Mouse (Mus musculus): ENCODE results near the gene Tmem50a. TPM values are rescaled to one million over a fixed set of nuclear protein-coding genes. Genes with fewer than 3 reads are reported as not detected.
A peak's percentile ranks its signal among the peaks of the same experiment; 100 is the strongest.

Tmem50a gene
- polyA plus RNA-seq, 2 experiments = 44.2 to 65.1 TPM

GRCm38 (mm10) chr4:134868065-134868464 is 46.8 kb downstream of the Tmem50a start:
- Histone ChIP-seq H3K9me3 (ENCODE audit: control insufficient read depth, low read length) (no peaks in the 10 kb centered on the region), H3K9ac (replicated peaks) (peak overlapping the region; percentile 92), H3K36me3 (replicated peaks; ENCODE audit: control insufficient read depth, insufficient read depth, low read depth) (peaks cover 56% of the 10 kb centered on the region), H3K4me2 (ENCODE audit: low read depth) (peak overlapping the region; percentile 97), H3K4me3 (ENCODE audit: insufficient read depth in 1 of 2, low read depth in 2 of 2, low read length in 2 of 2) (peak overlapping the region; percentile 62 to 95), H3K27ac (peak overlapping the region; percentile 99), H3K27me3 (ENCODE audit: control insufficient read depth, insufficient read depth, low read length) (no peaks in the 10 kb centered on the region), H3K4me1 (replicated peaks; ENCODE audit: control insufficient read depth in 2 of 2, insufficient read depth in 2 of 2, low read length in 1 of 2) (peaks cover 43 to 53% of the 10 kb centered on the region in 2 experiments)
- WGBS (ENCODE audit: insufficient replicate concordance) = 64% methylated on average over 10 of the region's 10 CpGs
- no peak for DNase-seq (ENCODE audit: low read depth in 3 of 3, low spot score in 3 of 3)
- TF ChIP-seq CTCF (IDR thresholded peaks at IDR 0.05; ENCODE audit: low read depth) = no peak
- no peak for TF ChIP-seq EP300 (IDR thresholded peaks at IDR 0.05; ENCODE audit: low read depth)
- ATAC-seq (ENCODE audit: insufficient read depth) = no peak

GRCm38 (mm10) chr4:134867661-134868060 is 47.2 kb downstream of the Tmem50a start:
- TF ChIP-seq CTCF (IDR thresholded peaks at IDR 0.05; ENCODE audit: low read depth) = no peak
- no peak for TF ChIP-seq EP300 (IDR thresholded peaks at IDR 0.05; ENCODE audit: low read depth)
- Histone ChIP-seq H3K4me3 (ENCODE audit: insufficient read depth in 1 of 2, low read depth in 2 of 2, low read length in 2 of 2) (peak overlapping the region; percentile 62 to 95), H3K9me3 (ENCODE audit: control insufficient read depth, low read length) (no peaks in the 10 kb centered on the region), H3K9ac (replicated peaks) (peak overlapping the region; percentile 97), H3K4me2 (ENCODE audit: low read depth) (peak overlapping the region; percentile 97), H3K4me1 (replicated peaks; ENCODE audit: control insufficient read depth in 2 of 2, insufficient read depth in 2 of 2, low read length in 1 of 2) (peaks cover 47 to 55% of the 10 kb centered on the region in 2 experiments), H3K27me3 (ENCODE audit: control insufficient read depth, insufficient read depth, low read length) (no peaks in the 10 kb centered on the region), H3K27ac (peak overlapping the region; percentile 99), H3K36me3 (replicated peaks; ENCODE audit: control insufficient read depth, insufficient read depth, low read depth) (peaks cover 53% of the 10 kb centered on the region)
- WGBS (ENCODE audit: insufficient replicate concordance) = 56% methylated on average over 8 of the region's 8 CpGs
- DNase-seq (ENCODE audit: low read depth in 3 of 3, low spot score in 3 of 3) (no peak), ATAC-seq (ENCODE audit: insufficient read depth) (no peak)

GRCm38 (mm10) chr4:134867213-134867612 is 47.6 kb downstream of the Tmem50a start:
- WGBS (ENCODE audit: insufficient replicate concordance) = 82% methylated on average over 8 of the region's 8 CpGs

GRCm38 (mm10) chr4:134865789-134866188 is 49.0 kb downstream of the Tmem50a start:
- ATAC-seq (ENCODE audit: insufficient read depth) = peak; percentile 7; the same call in 1 of the 2 replicates
- Histone ChIP-seq H3K27me3 (ENCODE audit: control insufficient read depth, insufficient read depth, low read length) (no peaks in the 10 kb centered on the region), H3K36me3 (replicated peaks; ENCODE audit: control insufficient read depth, insufficient read depth, low read depth) (peaks cover 38% of the 10 kb centered on the region), H3K9me3 (ENCODE audit: control insufficient read depth, low read length) (no peaks in the 10 kb centered on the region), H3K4me2 (ENCODE audit: low read depth) (peak overlapping the region; percentile 97), H3K4me1 (replicated peaks; ENCODE audit: control insufficient read depth in 2 of 2, insufficient read depth in 2 of 2, low read length in 1 of 2) (peaks cover 38 to 46% of the 10 kb centered on the region in 2 experiments), H3K9ac (replicated peaks) (peak overlapping the region; percentile 97), H3K4me3 (ENCODE audit: insufficient read depth in 1 of 2, low read depth in 2 of 2, low read length in 2 of 2) (peak overlapping the region; percentile 95 to 97), H3K27ac (peak overlapping the region; percentile 99)
- WGBS (ENCODE audit: insufficient replicate concordance) = 19% methylated on average over 5 of the region's 5 CpGs
- TF ChIP-seq CTCF (IDR thresholded peaks at IDR 0.05; ENCODE audit: low read depth) = no peak
- TF ChIP-seq EP300 (IDR thresholded peaks at IDR 0.05; ENCODE audit: low read depth) = no peak
- DNase-seq (ENCODE audit: low read depth in 3 of 3, low spot score in 3 of 3) = no peak

More at GRCm38 (mm10) chr4:134867213-134867612, 47.6 kb downstream of the Tmem50a start:
- no peak for ATAC-seq (ENCODE audit: insufficient read depth)
- peaks cover 48 to 55% of the 10 kb centered on the region in 2 experiments for H3K4me1 ChIP-seq (replicated peaks; ENCODE audit: control insufficient read depth in 2 of 2, insufficient read depth in 2 of 2, low read length in 1 of 2)
- H3K27me3 ChIP-seq (ENCODE audit: control insufficient read depth, insufficient read depth, low read length) = no peaks in the 10 kb centered on the region
- H3K9me3 ChIP-seq (ENCODE audit: control insufficient read depth, low read length) = no peaks in the 10 kb centered on the region
- peak overlapping the region; percentile 99 for H3K27ac ChIP-seq
- peak overlapping the region; percentile 62 to 95 for H3K4me3 ChIP-seq (ENCODE audit: insufficient read depth in 1 of 2, low read depth in 2 of 2, low read length in 2 of 2)
- no peak for DNase-seq (ENCODE audit: low read depth in 3 of 3, low spot score in 3 of 3)
- H3K4me2 ChIP-seq (ENCODE audit: low read depth) = peak overlapping the region; percentile 97
- peaks cover 49% of the 10 kb centered on the region for H3K36me3 ChIP-seq (replicated peaks; ENCODE audit: control insufficient read depth, insufficient read depth, low read depth)
- TF ChIP-seq EP300 (IDR thresholded peaks at IDR 0.05; ENCODE audit: low read depth) (no peak), CTCF (IDR thresholded peaks at IDR 0.05; ENCODE audit: low read depth) (no peak)
- peak overlapping the region; percentile 97 for H3K9ac ChIP-seq (replicated peaks)

- ATAC-seq (ENCODE audit: insufficient read depth) (peak; percentile 73), DNase-seq (ENCODE audit: low read depth in 3 of 3, low spot score in 3 of 3) (peak; percentile 82 to 86 (median 85))
- peak overlapping the region; percentile 95 to 97 for H3K4me3 ChIP-seq (ENCODE audit: insufficient read depth in 1 of 2, low read depth in 2 of 2, low read length in 2 of 2)
- H3K9me3 ChIP-seq (ENCODE audit: control insufficient read depth, low read length) = no peaks in the 10 kb centered on the region
- TF ChIP-seq EP300 (IDR thresholded peaks at IDR 0.05; ENCODE audit: low read depth) (peak; percentile 63), CTCF (IDR thresholded peaks at IDR 0.05; ENCODE audit: low read depth) (0 out of 2 replicates have a peak, but pooled peaks have one; percentile 10)
- H3K9ac ChIP-seq (replicated peaks) = peak overlapping the region; percentile 97
- H3K4me2 ChIP-seq (ENCODE audit: low read depth) = peak overlapping the region; percentile 97
- H3K27me3 ChIP-seq (ENCODE audit: control insufficient read depth, insufficient read depth, low read length) = no peaks in the 10 kb centered on the region
- peaks cover 34% of the 10 kb centered on the region for H3K36me3 ChIP-seq (replicated peaks; ENCODE audit: control insufficient read depth, insufficient read depth, low read depth)
- 15% methylated on average over 6 of the region's 6 CpGs for WGBS (ENCODE audit: insufficient replicate concordance)
- H3K4me1 ChIP-seq (replicated peaks; ENCODE audit: control insufficient read depth in 2 of 2, insufficient read depth in 2 of 2, low read length in 1 of 2) = peaks cover 34 to 42% of the 10 kb centered on the region in 2 experiments
- peak overlapping the region; percentile 99 for H3K27ac ChIP-seq
Observed at GRCm38 (mm10) chr4:134865340-134865739, 49.5 kb downstream of the Tmem50a start.

All from liver, embryonic 14.5 days (tissue).